Mouse (Mus musculus) retina, embryonic 14.5 days (tissue): ENCODE measurements at regions not wholly inside any gene's neighbourhood (a gene's known extent, or its start where the extent isn't known, plus 50 kb on each side); places are given as distances from the start of the nearest gene placed in this dataset.

Experiments used
- DNase-seq: peaks from one replicate; pipeline ENCODE4 v3.0.0-alpha.2; 2015; ENCODE audit warnings: low spot score

DNA sequence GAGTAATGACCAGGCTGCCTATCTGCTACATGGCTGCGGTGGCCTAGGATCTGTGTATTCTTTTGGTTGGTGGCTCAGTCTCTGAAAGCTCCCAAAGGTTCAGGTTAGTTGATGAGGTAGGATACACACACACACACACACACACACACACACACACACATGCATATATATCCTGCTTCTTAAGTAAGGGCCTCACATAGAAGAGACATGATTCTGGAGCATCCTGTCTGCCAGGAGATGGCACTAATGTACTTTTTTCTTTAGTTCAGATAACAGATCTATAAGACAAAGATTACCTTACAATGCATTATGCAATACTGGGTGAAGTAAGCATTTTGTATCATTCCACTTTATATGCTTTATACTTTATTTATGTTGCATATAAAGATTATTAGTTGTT is 149.8 kb downstream of the Ankrd7 start:
- peak; percentile 32 for DNase-seq

GRCm38 (mm10) chr6:19018166-19018769 is 152.2 kb downstream of the Ankrd7 start:
- DNase-seq = no peak

GRCm38 (mm10) chr6:19034268-19034667 is 168.2 kb downstream of the Ankrd7 start:
- DNase-seq = no peak
